Mouse (Mus musculus): ENCODE data around the gene Rbck1. TPM values are rescaled to one million over a fixed set of nuclear protein-coding genes. Genes with fewer than 3 reads are reported as not detected.

Gene Rbck1
- 97.5 and 98.9 TPM in 2 replicates for polyA plus RNA-seq (2015; fragmentation: Nextera tagmentation; extraction: Ambion mirVana)

DNA sequence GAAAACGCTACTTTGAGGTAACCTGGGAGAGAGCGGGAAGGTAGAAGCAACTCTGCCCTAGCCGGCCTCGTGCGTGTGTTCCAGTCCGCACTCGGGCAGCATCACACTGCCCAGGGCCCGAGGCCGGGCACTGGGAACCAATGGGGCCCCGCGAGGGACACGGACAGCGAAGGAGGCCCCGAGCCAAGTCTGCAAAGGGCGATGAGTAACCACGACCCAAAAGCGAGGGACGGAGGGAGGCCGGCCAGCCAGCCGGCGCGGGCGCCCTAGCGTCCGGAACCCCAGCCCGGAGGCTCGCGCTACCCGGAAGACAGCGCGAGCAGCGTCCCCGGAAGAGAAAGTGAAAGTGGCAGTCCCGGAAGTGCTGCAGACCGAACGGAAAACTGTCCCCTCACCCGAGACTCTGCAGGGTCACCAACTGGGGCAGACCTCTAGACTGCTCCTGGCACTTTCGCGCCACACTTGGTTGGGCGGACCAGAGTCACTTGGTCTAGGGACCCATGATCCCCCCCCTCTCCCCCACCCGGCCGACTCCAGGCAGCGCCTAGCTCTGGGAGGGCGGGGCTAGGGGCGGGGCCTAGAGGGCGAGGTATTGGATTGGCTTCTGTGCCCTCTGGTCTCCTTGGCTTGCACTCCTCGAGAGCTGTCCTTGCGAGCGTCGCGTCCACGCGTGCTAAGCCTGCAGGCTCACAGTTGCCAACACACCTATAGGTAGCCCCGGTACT, at the start of gene Rbck1:
TSS of gene Rbck1 (minus strand) at position 553 of the 725 bp plus-strand sequence.
- Histone ChIP-seq H3K36me3 (peaks cover 25% of the 10 kb centered on the region), H3K4me3 (peak within 1 kb of the TSS; percentile 86), H3K9ac (peak within 1 kb of the TSS; percentile 93), H3K27me3 (no peaks in the 10 kb centered on the region; the same call in 1 of the 2 replicates), H3K4me2 (peak within 1 kb of the TSS; percentile 90), H3K4me1 (replicated peaks) (peaks cover 33% of the 10 kb centered on the region), H3K27ac (peak within 1 kb of the TSS; percentile 86), H3K9me3 (no peaks in the 10 kb centered on the region)
- peak; percentile 95 for ATAC-seq (ENCODE audit: low FRiP score)
- WGBS, result under 1% methylated on average over 53 of the region's 54 CpGs

DNA sequence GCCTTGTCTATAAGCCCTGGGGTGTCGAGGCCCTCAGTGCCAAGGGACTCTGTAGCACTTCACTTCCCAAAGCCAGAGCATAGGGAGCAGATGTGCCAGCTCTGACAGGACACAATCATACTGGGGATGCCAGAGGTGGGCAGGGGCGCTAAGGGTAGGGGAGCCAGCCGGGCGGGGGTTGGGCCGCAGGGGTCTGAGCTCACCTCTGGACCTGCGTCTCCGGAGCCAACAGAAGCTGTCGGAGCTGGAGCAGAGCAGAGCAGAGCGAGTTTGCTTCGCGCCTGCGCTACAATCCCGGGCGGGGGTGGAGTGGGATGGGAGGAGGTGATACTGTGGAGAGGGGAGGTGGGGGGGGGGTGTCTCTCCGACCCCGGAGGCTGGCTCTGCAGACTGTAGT, 43.9 kb upstream of the Rbck1 start, which contains the start of gene Nrsn2:
TSS of gene Nrsn2 (minus strand) at position 294 of the 397 bp plus-strand sequence.
- Histone ChIP-seq H3K4me3 (peak within 1 kb of the TSS; percentile 40), H3K4me2 (peak within 1 kb of the TSS; percentile 63), H3K27me3 (no peaks in the 10 kb centered on the region), H3K4me1 (replicated peaks) (peaks cover 36% of the 10 kb centered on the region), H3K9me3 (no peaks in the 10 kb centered on the region), H3K27ac (peak within 1 kb of the TSS; percentile 95), H3K36me3 (no peaks in the 10 kb centered on the region), H3K9ac (peak within 1 kb of the TSS; percentile 74)
- WGBS, result under 1% methylated on average over 16 of the region's 16 CpGs
- ATAC-seq (ENCODE audit: low FRiP score), result peak; percentile 82

DNA sequence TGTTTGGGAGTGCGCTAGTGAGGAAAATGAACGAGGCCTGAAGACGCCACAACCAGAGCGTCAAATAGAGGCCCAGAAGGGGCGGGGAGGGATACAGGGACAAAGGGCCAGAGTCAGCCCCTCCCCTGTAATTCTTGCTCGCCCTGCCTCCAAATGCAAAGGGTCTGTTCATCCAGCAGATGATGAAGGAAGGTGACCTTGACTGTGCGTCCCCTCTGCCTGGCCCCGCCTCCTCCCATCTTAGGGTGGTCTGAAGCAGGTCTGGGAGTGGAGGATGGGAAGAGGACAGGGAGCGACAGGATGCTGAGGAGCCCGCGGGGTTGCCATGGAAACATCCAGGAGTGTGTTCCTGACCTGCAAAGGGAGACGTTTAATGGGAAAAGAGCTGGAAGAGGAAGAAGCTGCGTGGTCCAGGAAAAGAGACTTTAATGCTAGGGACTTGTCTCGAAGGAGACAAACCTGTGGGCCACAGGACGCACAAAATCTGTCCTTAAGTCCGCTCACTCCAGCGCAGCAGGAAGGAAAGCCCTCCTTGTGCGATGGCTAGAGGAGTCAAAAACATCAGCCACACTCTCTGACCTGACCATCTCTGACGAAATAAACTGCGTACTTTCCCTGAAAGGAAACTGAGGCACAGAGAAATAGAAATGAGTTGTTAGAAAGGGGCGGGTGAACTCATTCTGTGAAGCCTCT, 43.3 kb upstream of the Rbck1 start:
- WGBS, result 2% methylated on average over 21 of the region's 21 CpGs
- H3K9ac ChIP-seq, result peak overlapping the region; percentile 74
- ATAC-seq (ENCODE audit: low FRiP score), result peak; percentile 90
- peaks cover 36% of the 10 kb centered on the region for H3K4me1 ChIP-seq (replicated peaks)
- H3K4me3 ChIP-seq, result peak overlapping the region; percentile 40
- H3K9me3 ChIP-seq, result no peaks in the 10 kb centered on the region
- peak overlapping the region; percentile 95 for H3K27ac ChIP-seq
- no peaks in the 10 kb centered on the region for H3K27me3 ChIP-seq
- peak overlapping the region; percentile 63 for H3K4me2 ChIP-seq
- H3K36me3 ChIP-seq, result no peaks in the 10 kb centered on the region

DNA sequence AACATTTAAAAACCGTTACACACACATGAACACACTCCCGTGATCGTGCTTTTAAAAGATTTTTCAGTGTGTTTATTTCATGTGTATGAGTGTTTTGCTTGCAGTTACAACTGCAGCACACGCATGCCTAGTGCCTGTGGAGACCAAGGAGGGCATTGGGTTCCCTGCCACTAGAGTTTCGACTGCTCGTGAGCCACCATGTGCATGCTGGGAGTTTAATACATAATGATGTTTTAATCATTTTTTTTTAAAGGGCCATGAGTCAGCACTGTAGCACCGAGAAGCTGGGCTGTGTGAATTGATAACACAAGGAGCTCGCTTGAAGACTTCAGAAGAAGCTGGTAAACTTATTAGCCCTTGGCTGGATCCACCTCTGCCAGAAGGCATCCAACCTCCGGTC, 41.1 kb upstream of the Rbck1 start:
- Histone ChIP-seq H3K9ac (no peak overlapping the region), H3K9me3 (no peaks in the 10 kb centered on the region), H3K27me3 (peaks cover 6% of the 10 kb centered on the region; the same call in 1 of the 2 replicates), H3K36me3 (no peaks in the 10 kb centered on the region), H3K4me2 (no peak overlapping the region), H3K4me1 (replicated peaks) (peaks cover 38% of the 10 kb centered on the region), H3K4me3 (no peak overlapping the region), H3K27ac (no peak overlapping the region)
- ATAC-seq (ENCODE audit: low FRiP score), result no peak
- 84% methylated on average over 9 of the region's 9 CpGs for WGBS

DNA sequence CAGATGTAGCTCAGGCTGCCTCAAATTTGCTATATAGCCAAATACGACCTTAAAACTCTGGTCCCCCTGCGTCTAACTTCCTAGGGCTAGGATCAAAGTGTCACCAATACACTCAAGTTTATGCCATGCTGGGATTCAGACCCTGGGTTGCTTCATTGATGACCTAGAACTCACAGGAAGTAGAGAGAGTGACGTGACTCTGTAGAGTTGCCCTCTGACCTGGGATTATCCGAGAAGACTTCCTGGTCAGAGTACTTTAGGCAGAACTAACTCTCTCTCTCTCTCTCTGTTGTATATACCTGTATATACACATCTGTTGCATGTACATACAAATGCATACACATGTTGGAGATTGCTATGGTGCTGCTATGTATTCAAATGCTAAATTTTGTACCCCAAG, 40.2 kb upstream of the Rbck1 start:
- Histone ChIP-seq H3K4me1 (replicated peaks) (peaks cover 38% of the 10 kb centered on the region), H3K4me3 (no peak overlapping the region), H3K4me2 (no peak overlapping the region), H3K9ac (no peak overlapping the region), H3K9me3 (no peaks in the 10 kb centered on the region), H3K27me3 (peaks cover 6% of the 10 kb centered on the region; the same call in 1 of the 2 replicates), H3K27ac (no peak overlapping the region), H3K36me3 (no peaks in the 10 kb centered on the region)
- no peak for ATAC-seq (ENCODE audit: low FRiP score)
- WGBS, result 74% methylated on average over 4 of the region's 4 CpGs

DNA sequence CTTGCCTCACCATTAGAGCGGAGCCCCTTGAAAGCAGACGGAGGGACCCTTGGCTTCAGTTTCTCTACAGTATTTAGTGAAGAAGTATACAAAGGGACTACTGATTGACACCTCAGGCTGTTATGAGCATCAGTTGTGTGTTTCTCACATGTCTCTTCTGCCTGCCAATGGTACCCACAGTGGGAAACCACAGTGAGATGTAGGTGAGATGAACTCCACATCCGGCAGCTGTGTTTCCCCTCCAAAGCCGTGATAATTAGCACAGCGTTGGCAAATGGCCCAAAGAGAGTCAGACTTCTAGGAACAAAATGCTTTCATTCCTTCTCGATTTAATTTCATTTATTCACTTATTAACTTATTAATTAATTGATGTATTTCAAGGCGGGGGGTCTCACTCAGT, 39.7 kb upstream of the Rbck1 start:
- WGBS, result 83% methylated on average over 7 of the region's 7 CpGs

DNA sequence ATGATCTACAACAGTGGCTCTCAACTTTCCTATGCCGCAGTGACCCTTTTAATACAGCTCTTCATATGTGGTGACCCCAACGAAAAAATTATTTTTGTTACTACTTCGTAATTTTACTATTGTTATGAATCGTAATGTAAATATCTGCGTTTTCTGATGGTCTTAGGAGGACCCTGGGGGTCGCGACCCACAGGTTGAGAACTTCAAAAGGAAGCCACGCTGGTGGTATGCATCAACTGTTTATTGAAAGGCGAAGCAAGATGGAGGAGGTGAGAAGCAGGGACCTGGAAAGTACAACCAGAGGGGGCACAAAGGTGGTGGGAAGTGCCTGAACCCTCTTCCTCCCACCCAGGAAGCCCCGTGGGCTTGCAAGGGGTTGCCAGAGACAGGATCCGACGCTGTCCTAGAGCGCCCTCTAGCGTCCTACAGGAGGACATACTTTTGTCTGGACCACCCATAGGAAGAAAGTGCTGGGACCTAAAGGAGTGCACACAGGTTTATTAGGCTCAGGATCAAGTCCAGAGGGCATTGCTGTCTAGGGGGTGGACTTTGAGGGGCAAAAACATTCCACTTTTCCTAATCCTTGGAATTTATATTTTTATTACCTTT, 36.2 kb upstream of the Rbck1 start:
- Histone ChIP-seq H3K4me3 (no peak overlapping the region), H3K36me3 (no peaks in the 10 kb centered on the region), H3K4me1 (replicated peaks) (peaks cover 8% of the 10 kb centered on the region; the same call in 1 of the 2 replicates), H3K9ac (no peak overlapping the region), H3K27ac (no peak overlapping the region), H3K9me3 (no peaks in the 10 kb centered on the region), H3K27me3 (peaks cover 14% of the 10 kb centered on the region; the same call in 1 of the 2 replicates), H3K4me2 (no peak overlapping the region; the same call in 1 of the 2 replicates)
- 31% methylated on average over 14 of the region's 14 CpGs for WGBS
- ATAC-seq (ENCODE audit: low FRiP score), result no peak

More for the DNA sequence above, 39.7 kb upstream of the Rbck1 start:
- Histone ChIP-seq H3K27ac (no peak overlapping the region), H3K9ac (no peak overlapping the region), H3K27me3 (peaks cover 12% of the 10 kb centered on the region; the same call in 1 of the 2 replicates), H3K9me3 (no peaks in the 10 kb centered on the region), H3K4me2 (no peak overlapping the region), H3K4me1 (replicated peaks) (peaks cover 37% of the 10 kb centered on the region), H3K4me3 (no peak overlapping the region), H3K36me3 (no peaks in the 10 kb centered on the region)
- ATAC-seq (ENCODE audit: low FRiP score), result no peak

- peaks cover 10% of the 10 kb centered on the region; the same call in 1 of the 2 replicates for H3K4me1 ChIP-seq (replicated peaks)
- H3K27ac ChIP-seq, result no peak overlapping the region
- no peaks in the 10 kb centered on the region for H3K9me3 ChIP-seq
- peaks cover 14% of the 10 kb centered on the region; the same call in 1 of the 2 replicates for H3K27me3 ChIP-seq
- no peak overlapping the region for H3K9ac ChIP-seq
- no peak overlapping the region for H3K4me3 ChIP-seq
- 88% methylated on average over 5 of the region's 5 CpGs for WGBS
- no peaks in the 10 kb centered on the region for H3K36me3 ChIP-seq
- no peak overlapping the region for H3K4me2 ChIP-seq
- ATAC-seq (ENCODE audit: low FRiP score), result no peak
Measured at GRCm38 (mm10) chr2:152367917-152368316, 35.5 kb upstream of the Rbck1 start.

GRCm38 (mm10) chr2:152363245-152364147, 31.0 kb upstream of the Rbck1 start:
- Histone ChIP-seq H3K4me2 (peak overlapping the region; percentile 18), H3K9me3 (no peaks in the 10 kb centered on the region), H3K4me3 (peak overlapping the region; percentile 7; the same call in 1 of the 2 replicates), H3K36me3 (no peaks in the 10 kb centered on the region), H3K27me3 (0 out of 2 replicates have a peak, but pooled peaks cover 11% of the 10 kb centered on the region), H3K9ac (0 out of 2 replicates have a peak overlapping the region, but pooled peaks have one; percentile 16), H3K4me1 (replicated peaks) (peaks cover 8% of the 10 kb centered on the region; the same call in 1 of the 2 replicates), H3K27ac (peak overlapping the region; percentile 37)
- WGBS, result 11% methylated on average over 17 of the region's 17 CpGs
- peak; percentile 68 for ATAC-seq (ENCODE audit: low FRiP score)

DNA sequence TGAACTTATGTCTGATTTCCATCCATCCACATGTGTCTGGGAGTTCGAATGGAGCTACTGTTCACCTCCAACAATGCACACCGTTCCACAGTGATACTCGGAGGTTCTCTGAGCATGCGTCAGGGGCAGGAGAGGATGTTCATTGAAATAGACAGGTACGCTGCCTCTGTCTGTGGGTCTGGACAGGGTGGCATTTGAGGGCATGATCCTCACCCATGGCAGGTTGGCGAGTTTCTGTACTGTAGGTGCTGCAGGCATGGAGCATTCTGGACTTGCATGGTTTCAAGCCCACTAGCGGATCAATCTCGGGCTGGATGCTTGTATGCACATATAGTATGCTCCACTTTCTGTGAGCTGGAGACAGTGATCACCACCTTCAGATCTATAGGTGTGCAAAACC, 28.7 kb upstream of the Rbck1 start:
- Histone ChIP-seq H3K4me3 (no peak overlapping the region), H3K9ac (no peak overlapping the region), H3K36me3 (no peaks in the 10 kb centered on the region), H3K9me3 (no peaks in the 10 kb centered on the region), H3K27me3 (0 out of 2 replicates have a peak, but pooled peaks cover 4% of the 10 kb centered on the region), H3K4me2 (no peak overlapping the region), H3K27ac (no peak overlapping the region), H3K4me1 (replicated peaks) (peaks cover 8% of the 10 kb centered on the region; the same call in 1 of the 2 replicates)
- no peak for ATAC-seq (ENCODE audit: low FRiP score)
- WGBS, result 88% methylated on average over 8 of the region's 8 CpGs

- WGBS, result 60% methylated on average over 7 of the region's 7 CpGs
- Histone ChIP-seq H3K9me3 (no peaks in the 10 kb centered on the region), H3K9ac (no peak overlapping the region), H3K36me3 (no peaks in the 10 kb centered on the region), H3K4me3 (no peak overlapping the region), H3K27ac (no peak overlapping the region), H3K27me3 (0 out of 2 replicates have a peak, but pooled peaks cover 4% of the 10 kb centered on the region), H3K4me1 (replicated peaks) (peaks cover 8% of the 10 kb centered on the region; the same call in 1 of the 2 replicates), H3K4me2 (no peak overlapping the region)
- no peak for ATAC-seq (ENCODE audit: low FRiP score)
Measured at GRCm38 (mm10) chr2:152360271-152360775, 27.9 kb upstream of the Rbck1 start.
